In genomic region chr4:131683176-131683575, GRCm38 (mm10) we compare ENCODE assay signal across 27 mouse cellular contexts.
"Had no signal": no experiment of that assay in that cellular context is flagged by ENCODE, and none has a peak within 500 bp of the region (broad histone marks: within the 10 kb centered on the region; RNA-seq: fewer than 3 reads in every experiment).

No protein-coding gene starts in this region.

- H3K4me2 ChIP-seq: heart, embryonic 11.5 days; heart, embryonic 13.5 days; heart, embryonic 15.5 days; hindbrain, embryonic 13.5 days; hindbrain, embryonic 15.5 days; kidney, embryonic 15.5 days; limb, embryonic 13.5 days; limb, embryonic 15.5 days; liver, embryonic 12.5 days had no signal

- H3K4me1 ChIP-seq: heart, embryonic 13.5 days; heart, embryonic 15.5 days; hindbrain, embryonic 13.5 days; hindbrain, embryonic 15.5 days; kidney, embryonic 15.5 days; limb, embryonic 13.5 days; limb, embryonic 15.5 days; liver, embryonic 12.5 days had no signal

- H3K27ac ChIP-seq: gastrocnemius, adult 2 months; heart, adult 2 months; heart, embryonic 13.5 days; heart, embryonic 15.5 days; hindbrain, embryonic 13.5 days; hindbrain, embryonic 15.5 days; hindbrain, postnatal 0 days; kidney, embryonic 15.5 days; kidney, postnatal 0 days; limb, embryonic 13.5 days; limb, embryonic 15.5 days; liver, embryonic 12.5 days; liver, embryonic 14.5 days had no signal

- H3K36me3 ChIP-seq: heart, embryonic 13.5 days; heart, embryonic 15.5 days; hindbrain, embryonic 13.5 days; hindbrain, embryonic 15.5 days; kidney, embryonic 15.5 days; limb, embryonic 13.5 days; limb, embryonic 15.5 days; liver, embryonic 12.5 days had no signal

- DNase-seq: gastrocnemius, adult 2 months; gastrocnemius, postnatal 10 days; gastrocnemius, postnatal 25 days; heart, adult 2 months; heart, postnatal 14 days; heart, postnatal 36 days; kidney, adult 11 months; kidney, adult 2 months; kidney, adult 9 months; kidney, postnatal 14 days; kidney, postnatal 36 days; layer of hippocampus, adult 9-11 months; layer of hippocampus, postnatal 36 days; left cerebral cortex, postnatal 4 days had no signal

- H3K4me3 ChIP-seq: gastrocnemius, adult 2 months; heart, adult 2 months; heart, embryonic 13.5 days; heart, embryonic 15.5 days; hindbrain, embryonic 13.5 days; hindbrain, embryonic 15.5 days; kidney, embryonic 15.5 days; limb, embryonic 13.5 days; limb, embryonic 15.5 days; liver, embryonic 12.5 days had no signal

- H3K9ac ChIP-seq: heart, embryonic 13.5 days; heart, embryonic 15.5 days; hindbrain, embryonic 13.5 days; hindbrain, embryonic 15.5 days; kidney, embryonic 15.5 days; limb, embryonic 13.5 days; limb, embryonic 15.5 days; liver, embryonic 12.5 days; liver, embryonic 14.5 days had no signal

- H3K27me3 ChIP-seq: heart, embryonic 15.5 days; hindbrain, embryonic 13.5 days; hindbrain, embryonic 15.5 days; kidney, embryonic 15.5 days; limb, embryonic 13.5 days; limb, embryonic 15.5 days; liver, embryonic 12.5 days had no signal

- ATAC-seq: hindbrain, postnatal 0 days; intestine, embryonic 16.5 days; liver, embryonic 12.5 days had no signal

- H3K9me3 ChIP-seq: heart, embryonic 15.5 days; hindbrain, embryonic 13.5 days; hindbrain, embryonic 15.5 days; kidney, embryonic 15.5 days; limb, embryonic 13.5 days; limb, embryonic 15.5 days; liver, embryonic 12.5 days had no signal
